In the genomic region with DNA sequence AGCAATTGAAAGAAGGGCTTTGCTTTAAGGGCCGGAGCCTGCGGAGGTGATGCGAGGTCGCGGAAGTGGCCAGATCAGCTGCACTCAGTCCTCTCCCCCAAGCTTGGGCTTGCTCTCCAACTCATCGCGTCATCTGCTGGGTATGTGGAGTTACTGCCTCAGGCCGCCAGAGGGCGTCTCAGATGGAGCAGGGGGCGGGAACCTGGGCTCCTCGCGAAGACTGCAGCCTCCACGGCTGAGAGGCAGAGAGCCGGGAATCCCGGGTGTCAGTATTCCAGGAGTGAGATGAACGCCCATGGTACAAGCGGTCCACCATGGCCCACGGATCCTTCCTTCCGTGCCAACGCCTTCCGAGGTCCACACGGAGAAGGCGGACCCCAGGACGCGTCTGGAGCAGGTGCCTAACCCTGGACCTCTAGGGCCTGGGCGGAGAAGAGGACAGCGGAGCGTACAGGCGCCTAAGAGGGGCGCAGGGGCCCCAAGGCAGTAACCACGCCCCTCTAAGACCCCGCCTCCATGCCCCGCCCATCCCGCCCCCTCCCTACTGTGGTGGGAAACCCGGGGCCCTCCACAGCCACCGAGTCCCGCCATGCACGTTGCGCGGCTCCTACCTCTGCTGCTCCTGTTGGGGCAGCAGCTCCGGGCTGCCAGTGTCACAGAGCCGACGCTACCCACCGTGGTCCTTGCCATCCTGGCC, we compare ENCODE assay signal across 8 mouse cellular contexts. TPM values are rescaled to one million over a fixed set of nuclear protein-coding genes. Genes with fewer than 3 reads are reported as not detected.
DNase-seq lines count a peak whose midpoint lies in the region; ATAC-seq and TF ChIP-seq lines count a peak whose summit lies in the region.

A gene (plus strand): TSS at position 216 of the 697 bp plus-strand sequence.

- ATAC-seq in erythroblast, adult 5-6 weeks (replicated peaks; ENCODE audit: low FRiP score, poor library complexity, severe bottlenecking): peak; percentile 77
- peak; percentile 93 for ATAC-seq in kidney, embryonic 14.5 days (ENCODE audit: low FRiP score, low TSS enrichment)
- ATAC-seq in limb, embryonic 14.5 days (ENCODE audit: low FRiP score, low read depth): peak; percentile 95
- peak; percentile 91 for ATAC-seq in midbrain, embryonic 16.5 days

- no peak for TF ChIP-seq POLR2A in brain, embryonic 14.5 days (IDR thresholded peaks at IDR 0.05; ENCODE audit: borderline replicate concordance, extremely low read depth, insufficient read depth, insufficient read length, poor library complexity, severe bottlenecking)
- 0 out of 2 replicates have a peak, but pooled peaks have one; percentile 18 for TF ChIP-seq POLR2A in limb, embryonic 14.5 days (IDR thresholded peaks at IDR 0.05; ENCODE audit: borderline replicate concordance, extremely low read depth, insufficient read depth, insufficient read length)
- TF ChIP-seq POLR2A in spleen, adult 2 months (IDR thresholded peaks at IDR 0.05; ENCODE audit: low read depth, low read length): no peak

- DNase-seq in CD4-positive helper T cell, adult 2 months (ENCODE audit: low read depth, low spot score): peak; percentile 83
- peak; percentile 93 for DNase-seq in brain, embryonic 14.5 days (ENCODE audit: low read depth)
- DNase-seq in heart, embryonic 10.5 days (ENCODE audit: low spot score): peak; percentile 97
- peak; percentile 84 for DNase-seq in limb, embryonic 14.5 days (ENCODE audit: low spot score)
- DNase-seq in spleen, adult 2 months (ENCODE audit: low read depth in 1 of 2, low spot score in 2 of 2): peak; percentile 59 to 74

- H3K9me3 ChIP-seq in heart, embryonic 10.5 days: no peaks in the 10 kb centered on the region
- no peaks in the 10 kb centered on the region for H3K9me3 ChIP-seq in kidney, embryonic 14.5 days (ENCODE audit: control insufficient read depth, low read length)
- H3K9me3 ChIP-seq in limb, embryonic 14.5 days (ENCODE audit: control insufficient read depth, low read length): no peaks in the 10 kb centered on the region
- no peaks in the 10 kb centered on the region for H3K9me3 ChIP-seq in midbrain, embryonic 16.5 days (replicated peaks; ENCODE audit: control insufficient read depth, low read length, poor library complexity, severe bottlenecking)

- WGBS in heart, embryonic 10.5 days: under 1% methylated on average over 44 of the region's 44 CpGs
- under 1% methylated on average over 44 of the region's 44 CpGs for WGBS in kidney, embryonic 14.5 days
- WGBS in limb, embryonic 14.5 days: 1% methylated on average over 32 of the region's 44 CpGs
- 0% methylated on average over 40 of the region's 44 CpGs for WGBS in midbrain, embryonic 16.5 days
- WGBS in spleen, adult 2 months: 1% methylated on average over 37 of the region's 44 CpGs

- H3K27ac ChIP-seq in heart, embryonic 10.5 days: peak within 1 kb of the TSS; percentile 90
- 0 out of 2 replicates have a peak within 1 kb of the TSS, but pooled peaks have one; percentile 14 for H3K27ac ChIP-seq in kidney, embryonic 14.5 days (ENCODE audit: low read depth, low read length)
- peak within 1 kb of the TSS; percentile 65; the same call in 1 of the 2 replicates for H3K27ac ChIP-seq in limb, embryonic 14.5 days (replicated peaks; ENCODE audit: low read depth, low read length)
- H3K27ac ChIP-seq in midbrain, embryonic 16.5 days (ENCODE audit: low read length): peak within 1 kb of the TSS; percentile 78
- H3K27ac ChIP-seq in spleen, adult 2 months (ENCODE audit: insufficient read depth, low read length): peak within 1 kb of the TSS; percentile 51

- H3K4me2 ChIP-seq in kidney, embryonic 14.5 days (replicated peaks; ENCODE audit: low read depth, low read length): peak within 1 kb of the TSS; percentile 95
- H3K4me2 ChIP-seq in limb, embryonic 14.5 days (replicated peaks; ENCODE audit: low read depth, low read length, severe bottlenecking): peak within 1 kb of the TSS; percentile 93
- H3K4me2 ChIP-seq in midbrain, embryonic 16.5 days (ENCODE audit: low read length): peak within 1 kb of the TSS; percentile 88

- peaks cover 16% of the 10 kb centered on the region for H3K36me3 ChIP-seq in heart, embryonic 10.5 days
- no peaks in the 10 kb centered on the region for H3K36me3 ChIP-seq in kidney, embryonic 14.5 days (ENCODE audit: control insufficient read depth, insufficient read depth, low read length)
- peaks cover 11% of the 10 kb centered on the region for H3K36me3 ChIP-seq in limb, embryonic 14.5 days (ENCODE audit: control insufficient read depth, insufficient read depth, low read length)
- no peaks in the 10 kb centered on the region for H3K36me3 ChIP-seq in midbrain, embryonic 16.5 days (ENCODE audit: control insufficient read depth, insufficient read depth, low read length)
- H3K36me3 ChIP-seq in spleen, adult 2 months (ENCODE audit: control insufficient read depth, insufficient read depth, low read length): no peaks in the 10 kb centered on the region

- H3K27me3 ChIP-seq in heart, embryonic 10.5 days (ENCODE audit: insufficient read depth, poor library complexity, severe bottlenecking): peaks cover 17% of the 10 kb centered on the region
- no peaks in the 10 kb centered on the region for H3K27me3 ChIP-seq in kidney, embryonic 14.5 days (ENCODE audit: control insufficient read depth, insufficient read depth, low read length)
- no peaks in the 10 kb centered on the region for H3K27me3 ChIP-seq in limb, embryonic 14.5 days (ENCODE audit: control insufficient read depth, insufficient read depth, low read length)
- H3K27me3 ChIP-seq in midbrain, embryonic 16.5 days (ENCODE audit: control insufficient read depth, insufficient read depth, low read depth, low read length): no peaks in the 10 kb centered on the region
- no peaks in the 10 kb centered on the region for H3K27me3 ChIP-seq in spleen, adult 2 months (ENCODE audit: control insufficient read depth, insufficient read depth, low read length)

- H3K4me1 ChIP-seq in heart, embryonic 10.5 days: peaks cover 29% of the 10 kb centered on the region
- H3K4me1 ChIP-seq in kidney, embryonic 14.5 days (ENCODE audit: control insufficient read depth, insufficient read depth, low read length): peaks cover 4% of the 10 kb centered on the region; the same call in 1 of the 2 replicates
- peaks cover 10% of the 10 kb centered on the region for H3K4me1 ChIP-seq in limb, embryonic 14.5 days (ENCODE audit: control insufficient read depth, insufficient read depth, low read length)
- H3K4me1 ChIP-seq in midbrain, embryonic 16.5 days (ENCODE audit: control insufficient read depth, insufficient read depth, low read length): peaks cover 9% of the 10 kb centered on the region
- peaks cover 3% of the 10 kb centered on the region; the same call in 1 of the 2 replicates for H3K4me1 ChIP-seq in spleen, adult 2 months (ENCODE audit: control insufficient read depth, insufficient read depth, insufficient read length)

- TF ChIP-seq CTCF in brain, embryonic 14.5 days (IDR thresholded peaks at IDR 0.05; ENCODE audit: borderline replicate concordance, extremely low read depth, insufficient read depth, insufficient read length): peak; percentile 97
- TF ChIP-seq CTCF in spleen, adult 2 months (IDR thresholded peaks at IDR 0.05; ENCODE audit: extremely low read depth, insufficient read depth, insufficient read length, insufficient replicate concordance): peak; percentile 91

- peak within 1 kb of the TSS; percentile 71 for H3K4me3 ChIP-seq in heart, embryonic 10.5 days
- peak within 1 kb of the TSS; percentile 55 for H3K4me3 ChIP-seq in kidney, embryonic 14.5 days (ENCODE audit: low read length)
- H3K4me3 ChIP-seq in limb, embryonic 14.5 days (replicated peaks; ENCODE audit: low read length): peak within 1 kb of the TSS; percentile 56
- H3K4me3 ChIP-seq in midbrain, embryonic 16.5 days (ENCODE audit: low read depth, low read length): peak within 1 kb of the TSS; percentile 56
- peak within 1 kb of the TSS; percentile 79 for H3K4me3 ChIP-seq in spleen, adult 2 months (ENCODE audit: extremely low read depth, insufficient read depth, insufficient read length)

- H3K9ac ChIP-seq in kidney, embryonic 14.5 days (ENCODE audit: low read depth, low read length): peak within 1 kb of the TSS; percentile 65
- peak within 1 kb of the TSS; percentile 64 for H3K9ac ChIP-seq in limb, embryonic 14.5 days (ENCODE audit: low read depth, low read length, severe bottlenecking)
- peak within 1 kb of the TSS; percentile 72 for H3K9ac ChIP-seq in midbrain, embryonic 16.5 days (ENCODE audit: low read depth, low read length)

RNA-seq across cellular contexts. Expression of the gene that starts here (rescaled TPM):
- polyA plus RNA-seq in brain, embryonic 14.5 days (2012; rRNA removed): 24.8 and 39.2 TPM in 2 replicates
- 16.9 and 19.4 TPM in 2 replicates for total RNA-seq in erythroblast, adult 5-6 weeks (2015; ENCODE audit: low replicate concordance)
- total RNA-seq in erythroblast, adult 5-6 weeks (2017; ENCODE audit: low replicate concordance): 18.8 and 20.8 TPM in 2 replicates
- 22.8 and 26.7 TPM in 2 replicates for polyA plus RNA-seq in heart, embryonic 10.5 days (2016; fragmentation: Nextera tagmentation; extraction: Ambion mirVana)
- polyA plus RNA-seq in kidney, embryonic 14.5 days (2014; fragmentation: Nextera tagmentation; extraction: Ambion mirVana): 8.9 and 15.6 TPM in 2 replicates
- 53.7 and 75.9 TPM in 2 replicates for polyA plus RNA-seq in limb, embryonic 14.5 days (2012; rRNA removed)
- 24.8 and 28.1 TPM in 2 replicates for polyA plus RNA-seq in limb, embryonic 14.5 days (2014; fragmentation: Nextera tagmentation; extraction: Ambion mirVana)
- polyA plus RNA-seq in midbrain, embryonic 16.5 days (2015; fragmentation: Nextera tagmentation; extraction: Ambion mirVana): 15.1 and 21.2 TPM in 2 replicates
- 8.4 and 11.7 TPM in 2 replicates for polyA plus RNA-seq in spleen, adult 2 months (2012; rRNA removed)

Comparison
In these comparisons a context has a peak if more than half of its experiments do, and no peak if none do; other contexts are left out.
1. Peak in every context shown above with its lines: DNase-seq, ATAC-seq, H3K4me3 ChIP-seq and H3K27ac ChIP-seq.
2. H3K27ac ChIP-seq: peak in every context shown above with its lines; median percentile 90 in heart, embryonic 10.5 days; 78 in midbrain, embryonic 16.5 days; 65 in limb, embryonic 14.5 days; 51 in spleen, adult 2 months; 14 in kidney, embryonic 14.5 days.